Mouse (Mus musculus) bone marrow macrophage, adult 2 months (primary cell): ENCODE results near the gene Rasal2. TPM values are rescaled to one million over a fixed set of nuclear protein-coding genes. Genes with fewer than 3 reads are reported as not detected.

Source experiments
- H3K27ac ChIP-seq: 2 replicates; pipeline ENCODE4 v1.5.1; 2012; ENCODE audit warnings: low read depth, low read length; ENCODE audit not compliant: insufficient read depth
- H3K4me1 ChIP-seq: 2 replicates; pipeline ENCODE4 v1.6.1; 2012; ENCODE audit warnings: low read length; ENCODE audit not compliant: control insufficient read depth, insufficient read depth
- H3K4me3 ChIP-seq: 2 replicates; pipeline ENCODE4 v1.5.1; 2012; ENCODE audit warnings: mild to moderate bottlenecking, low read length, moderate library complexity; ENCODE audit not compliant: insufficient read depth
- CTCF ChIP-seq: IDR thresholded peaks from 2 replicates; pipeline ENCODE4 v1.5.1; 2012; ENCODE audit warnings: low read depth, mild to moderate bottlenecking, low read length, moderate library complexity
- POLR2A ChIP-seq: IDR thresholded peaks from 2 replicates; pipeline ENCODE4 v1.6.1; 2012; ENCODE audit warnings: mild to moderate bottlenecking, low read depth, low read length, borderline replicate concordance
- polyA plus RNA-seq: library from polyadenylated mRNA; stranded (reverse); fragments of >200 nt; gene quantifications from 2 replicates; pipeline ENCODE4 v1.2.4, GENCODE M21; 2012; ENCODE audit not compliant: missing spikeins, insufficient read depth, insufficient read length

Gene Rasal2
- polyA plus RNA-seq, 1 experiment: 1.8 TPM

- Histone ChIP-seq H3K4me3 (no peak overlapping the region), H3K4me1 (peaks cover 7% of the 10 kb centered on the region), H3K27ac (no peak overlapping the region)
- no peak for TF ChIP-seq POLR2A
Measured at GRCm38 (mm10) chr1:157232372-157232771, 180.0 kb downstream of the Rasal2 start.

- Histone ChIP-seq H3K4me3 (no peak overlapping the region), H3K4me1 (peaks cover 7% of the 10 kb centered on the region), H3K27ac (no peak overlapping the region)
- no peak for TF ChIP-seq POLR2A
- TF ChIP-seq CTCF: no peak
Measured at GRCm38 (mm10) chr1:157231016-157231415, 181.4 kb downstream of the Rasal2 start.

- peaks cover 7% of the 10 kb centered on the region for H3K4me1 ChIP-seq
- no peak overlapping the region for H3K27ac ChIP-seq
- no peak overlapping the region for H3K4me3 ChIP-seq
- no peak for TF ChIP-seq POLR2A
- TF ChIP-seq CTCF: no peak
Measured at GRCm38 (mm10) chr1:157230386-157230785, 182.0 kb downstream of the Rasal2 start.

- H3K4me3 ChIP-seq: no peak overlapping the region
- no peak overlapping the region for H3K27ac ChIP-seq
- no peaks in the 10 kb centered on the region for H3K4me1 ChIP-seq
- no peak for TF ChIP-seq CTCF
- TF ChIP-seq POLR2A: no peak
Measured at GRCm38 (mm10) chr1:157225013-157225412, 187.4 kb downstream of the Rasal2 start.

GRCm38 (mm10) chr1:157220910-157221309, 191.5 kb downstream of the Rasal2 start:
- TF ChIP-seq CTCF (no peak), POLR2A (no peak)

GRCm38 (mm10) chr1:157220466-157220865, 191.9 kb downstream of the Rasal2 start:
- no peak overlapping the region for H3K27ac ChIP-seq
- H3K4me1 ChIP-seq: no peaks in the 10 kb centered on the region
- H3K4me3 ChIP-seq: no peak overlapping the region
- TF ChIP-seq CTCF: no peak
- TF ChIP-seq POLR2A: no peak

More at GRCm38 (mm10) chr1:157220910-157221309, 191.5 kb downstream of the Rasal2 start:
- no peak overlapping the region for H3K27ac ChIP-seq
- H3K4me1 ChIP-seq: no peaks in the 10 kb centered on the region
- H3K4me3 ChIP-seq: no peak overlapping the region

- Histone ChIP-seq H3K4me3 (no peak overlapping the region), H3K4me1 (no peaks in the 10 kb centered on the region), H3K27ac (no peak overlapping the region)
- TF ChIP-seq CTCF (no peak), POLR2A (no peak)
Measured at GRCm38 (mm10) chr1:157208754-157209153, 203.6 kb downstream of the Rasal2 start.

GRCm38 (mm10) chr1:157205685-157206084, 206.7 kb downstream of the Rasal2 start:
- H3K4me1 ChIP-seq: no peaks in the 10 kb centered on the region

GRCm38 (mm10) chr1:157183043-157183442, 229.4 kb downstream of the Rasal2 start:
- no peak overlapping the region for H3K4me3 ChIP-seq

More at GRCm38 (mm10) chr1:157205685-157206084, 206.7 kb downstream of the Rasal2 start:
- no peak overlapping the region for H3K27ac ChIP-seq
- no peak overlapping the region for H3K4me3 ChIP-seq
- TF ChIP-seq POLR2A: no peak
- TF ChIP-seq CTCF: no peak

GRCm38 (mm10) chr1:157182431-157182830, 230.0 kb downstream of the Rasal2 start:
- TF ChIP-seq CTCF (no peak), POLR2A (no peak)
- H3K27ac ChIP-seq: no peak overlapping the region
- no peak overlapping the region for H3K4me3 ChIP-seq
- no peaks in the 10 kb centered on the region for H3K4me1 ChIP-seq

More at GRCm38 (mm10) chr1:157183043-157183442, 229.4 kb downstream of the Rasal2 start:
- TF ChIP-seq CTCF (no peak), POLR2A (no peak)
- H3K4me1 ChIP-seq: no peaks in the 10 kb centered on the region
- H3K27ac ChIP-seq: no peak overlapping the region

- no peak for TF ChIP-seq CTCF
- TF ChIP-seq POLR2A: no peak
- Histone ChIP-seq H3K4me3 (no peak overlapping the region), H3K4me1 (no peaks in the 10 kb centered on the region), H3K27ac (no peak overlapping the region)
Measured at GRCm38 (mm10) chr1:157181081-157181480, 231.3 kb downstream of the Rasal2 start.
